Mouse (Mus musculus): ENCODE results near the gene Fer. TPM values are rescaled to one million over a fixed set of nuclear protein-coding genes. Genes with fewer than 3 reads are reported as not detected.
A peak's percentile ranks its signal among the peaks of the same experiment; 100 is the strongest.
"Not testable (repeated sequence)": the region's sequence is repeated elsewhere in the genome, so short reads cannot be mapped to it uniquely, and the experiment has no call there.

The Fer gene
- polyA plus RNA-seq, 1 experiment from 2014 or later, result 37.7 TPM

GRCm38 (mm10) chr17:63842226-63842625 lies 20.6 kb upstream of the Fer start:
- no peak overlapping the region for H3K4me3 ChIP-seq (replicated peaks)
- no peak overlapping the region for H3K4me2 ChIP-seq
- H3K27me3 ChIP-seq, result no peaks in the 10 kb centered on the region
- H3K4me1 ChIP-seq, result no peaks in the 10 kb centered on the region
- WGBS, result 91% methylated on average over 1 of the region's 1 CpGs
- no peak for ATAC-seq (ENCODE audit: low FRiP score)
- no peaks in the 10 kb centered on the region for H3K9me3 ChIP-seq
- no peaks in the 10 kb centered on the region for H3K36me3 ChIP-seq (replicated peaks)
- H3K27ac ChIP-seq, result no peak overlapping the region
- H3K9ac ChIP-seq, result no peak overlapping the region

- no peak for ATAC-seq (ENCODE audit: low FRiP score)
- WGBS, result 82% methylated on average over 5 of the region's 5 CpGs
These were observed 17.9 kb upstream of the Fer start for GRCm38 (mm10) chr17:63844936-63845335.

GRCm38 (mm10) chr17:63845766-63846165 lies 17.1 kb upstream of the Fer start:
- H3K27ac ChIP-seq; H3K4me3 ChIP-seq (replicated peaks); H3K9ac ChIP-seq; H3K4me2 ChIP-seq; H3K27me3 ChIP-seq; H3K36me3 ChIP-seq (replicated peaks); H3K9me3 ChIP-seq; H3K4me1 ChIP-seq; ATAC-seq (ENCODE audit: low FRiP score): not testable (repeated sequence)
- WGBS, result 93% methylated on average over 3 of the region's 3 CpGs

More at GRCm38 (mm10) chr17:63844936-63845335, 17.9 kb upstream of the Fer start:
- Histone ChIP-seq H3K27me3 (no peaks in the 10 kb centered on the region), H3K9me3 (no peaks in the 10 kb centered on the region), H3K36me3 (replicated peaks) (no peaks in the 10 kb centered on the region), H3K4me2 (no peak overlapping the region), H3K4me1 (no peaks in the 10 kb centered on the region), H3K4me3 (replicated peaks) (no peak overlapping the region), H3K27ac (no peak overlapping the region), H3K9ac (no peak overlapping the region)

GRCm38 (mm10) chr17:63849151-63849550 lies 13.7 kb upstream of the Fer start:
- no peaks in the 10 kb centered on the region for H3K4me1 ChIP-seq
- WGBS, result 6% methylated on average over 6 of the region's 6 CpGs
- H3K4me3 ChIP-seq (replicated peaks), result peak overlapping the region; percentile 55
- H3K4me2 ChIP-seq, result peak overlapping the region; percentile 59
- H3K9me3 ChIP-seq, result no peaks in the 10 kb centered on the region
- peak overlapping the region; percentile 5; the same call in 1 of the 2 replicates for H3K27ac ChIP-seq
- no peaks in the 10 kb centered on the region for H3K27me3 ChIP-seq
- peak overlapping the region; percentile 71 for H3K9ac ChIP-seq
- ATAC-seq (ENCODE audit: low FRiP score), result peak; percentile 39; the same call in 1 of the 2 replicates
- H3K36me3 ChIP-seq (replicated peaks), result no peaks in the 10 kb centered on the region

GRCm38 (mm10) chr17:63849566-63849965 lies 13.3 kb upstream of the Fer start:
- Histone ChIP-seq H3K27ac (peak overlapping the region; percentile 5; the same call in 1 of the 2 replicates), H3K4me2 (peak overlapping the region; percentile 59)
- WGBS, result under 1% methylated on average over 22 of the region's 22 CpGs

GRCm38 (mm10) chr17:63850016-63850415 lies 12.8 kb upstream of the Fer start:
- no peak overlapping the region for H3K9ac ChIP-seq
- no peak overlapping the region for H3K4me2 ChIP-seq

More at GRCm38 (mm10) chr17:63849566-63849965, 13.3 kb upstream of the Fer start:
- H3K4me1 ChIP-seq, result no peaks in the 10 kb centered on the region
- peak overlapping the region; percentile 71 for H3K9ac ChIP-seq
- H3K9me3 ChIP-seq, result no peaks in the 10 kb centered on the region
- H3K27me3 ChIP-seq, result no peaks in the 10 kb centered on the region
- peak; percentile 100 for ATAC-seq (ENCODE audit: low FRiP score)
- H3K4me3 ChIP-seq (replicated peaks), result peak overlapping the region; percentile 55
- H3K36me3 ChIP-seq (replicated peaks), result no peaks in the 10 kb centered on the region

GRCm38 (mm10) chr17:63857023-63857544 lies 5.8 kb upstream of the Fer start:
- Histone ChIP-seq H3K4me2 (no peak overlapping the region), H3K36me3 (replicated peaks) (no peaks in the 10 kb centered on the region), H3K4me1 (0 out of 2 replicates have a peak, but pooled peaks cover 4% of the 10 kb centered on the region), H3K27ac (no peak overlapping the region), H3K9me3 (no peaks in the 10 kb centered on the region), H3K27me3 (0 out of 2 replicates have a peak, but pooled peaks cover 6% of the 10 kb centered on the region), H3K4me3 (replicated peaks) (no peak overlapping the region), H3K9ac (no peak overlapping the region)
- no peak for ATAC-seq (ENCODE audit: low FRiP score)
- 89% methylated on average over 7 of the region's 7 CpGs for WGBS

More at GRCm38 (mm10) chr17:63850016-63850415, 12.8 kb upstream of the Fer start:
- 84% methylated on average over 9 of the region's 9 CpGs for WGBS
- Histone ChIP-seq H3K4me3 (replicated peaks) (no peak overlapping the region), H3K36me3 (replicated peaks) (no peaks in the 10 kb centered on the region), H3K4me1 (no peaks in the 10 kb centered on the region), H3K27me3 (no peaks in the 10 kb centered on the region), H3K27ac (no peak overlapping the region), H3K9me3 (no peaks in the 10 kb centered on the region)
- ATAC-seq (ENCODE audit: low FRiP score), result peak; percentile 12; the same call in 1 of the 2 replicates

- no peaks in the 10 kb centered on the region for H3K36me3 ChIP-seq (replicated peaks)
- H3K27me3 ChIP-seq, result 0 out of 2 replicates have a peak, but pooled peaks cover 6% of the 10 kb centered on the region
- H3K4me3 ChIP-seq (replicated peaks), result no peak overlapping the region
- 44% methylated on average over 4 of the region's 4 CpGs for WGBS
- no peak overlapping the region for H3K27ac ChIP-seq
- no peak overlapping the region for H3K9ac ChIP-seq
- no peaks in the 10 kb centered on the region for H3K9me3 ChIP-seq
- peaks cover 16% of the 10 kb centered on the region for H3K4me1 ChIP-seq
- H3K4me2 ChIP-seq, result no peak overlapping the region
- no peak for ATAC-seq (ENCODE audit: low FRiP score)
These were observed 1.9 kb upstream of the Fer start for GRCm38 (mm10) chr17:63860988-63861387.

- Histone ChIP-seq H3K27ac (no peak overlapping the region), H3K27me3 (0 out of 2 replicates have a peak, but pooled peaks cover 6% of the 10 kb centered on the region), H3K4me1 (peaks cover 16% of the 10 kb centered on the region), H3K9ac (no peak overlapping the region), H3K4me3 (replicated peaks) (no peak overlapping the region), H3K9me3 (no peaks in the 10 kb centered on the region), H3K4me2 (no peak overlapping the region), H3K36me3 (replicated peaks) (no peaks in the 10 kb centered on the region)
- no peak for ATAC-seq (ENCODE audit: low FRiP score)
- 80% methylated on average over 3 of the region's 3 CpGs for WGBS
These were observed 463 bp upstream of the Fer start for GRCm38 (mm10) chr17:63862399-63862798.

- WGBS, result under 1% methylated on average over 50 of the region's 55 CpGs
These were observed 836 bp downstream of the Fer start, which contains the start of gene A930002H24Rik for GRCm38 (mm10) chr17:63863647-63864149. A930002H24Rik (minus strand) TSS chr17:63863791.

GRCm38 (mm10) chr17:63864171-63864571 lies 1.3 kb downstream of the Fer start:
- peak overlapping the region; percentile 75 for H3K4me2 ChIP-seq
- H3K9me3 ChIP-seq, result no peaks in the 10 kb centered on the region
- no peaks in the 10 kb centered on the region for H3K36me3 ChIP-seq (replicated peaks)
- H3K9ac ChIP-seq, result peak overlapping the region; percentile 86
- ATAC-seq (ENCODE audit: low FRiP score), result peak; percentile 75
- H3K27ac ChIP-seq, result peak overlapping the region; percentile 86
- H3K27me3 ChIP-seq, result 0 out of 2 replicates have a peak, but pooled peaks cover 4% of the 10 kb centered on the region
- 2% methylated on average over 18 of the region's 48 CpGs for WGBS
- peaks cover 16% of the 10 kb centered on the region for H3K4me1 ChIP-seq
- peak overlapping the region; percentile 90 for H3K4me3 ChIP-seq (replicated peaks)

More at GRCm38 (mm10) chr17:63863647-63864149, 836 bp downstream of the Fer start, which contains the start of gene A930002H24Rik:
- Histone ChIP-seq H3K9me3 (no peaks in the 10 kb centered on the region), H3K9ac (peak within 1 kb of the TSS; percentile 86), H3K4me1 (peaks cover 16% of the 10 kb centered on the region), H3K27me3 (0 out of 2 replicates have a peak, but pooled peaks cover 6% of the 10 kb centered on the region), H3K27ac (peak within 1 kb of the TSS; percentile 86), H3K4me2 (peak within 1 kb of the TSS; percentile 90), H3K4me3 (replicated peaks) (peak within 1 kb of the TSS; percentile 90), H3K36me3 (replicated peaks) (no peaks in the 10 kb centered on the region)
- peak; percentile 100 for ATAC-seq (ENCODE audit: low FRiP score)

GRCm38 (mm10) chr17:63871773-63872172 lies 8.9 kb downstream of the Fer start:
- H3K36me3 ChIP-seq (replicated peaks), result no peaks in the 10 kb centered on the region
- H3K9me3 ChIP-seq, result no peaks in the 10 kb centered on the region
- no peak overlapping the region for H3K4me3 ChIP-seq (replicated peaks)
- no peaks in the 10 kb centered on the region for H3K4me1 ChIP-seq
- no peaks in the 10 kb centered on the region for H3K27me3 ChIP-seq
- no peak for ATAC-seq (ENCODE audit: low FRiP score)
- no peak overlapping the region for H3K4me2 ChIP-seq
- 93% methylated on average over 7 of the region's 7 CpGs for WGBS
- no peak overlapping the region for H3K27ac ChIP-seq
- H3K9ac ChIP-seq, result no peak overlapping the region

Measured in forebrain, embryonic 12.5 days (tissue).